Mouse (Mus musculus) C2C12 (cell line): ENCODE measurements around the gene Hmx1. TPM values are rescaled to one million over a fixed set of nuclear protein-coding genes. Genes with fewer than 3 reads are reported as not detected.

Source experiments
- H3K27me3 ChIP-seq: one replicate; pipeline ENCODE4 v1.6.1; 2011; ENCODE audit not compliant: control insufficient read depth, insufficient read depth, insufficient read length
- H3K36me3 ChIP-seq: one replicate; pipeline ENCODE4 v1.6.1; 2011; ENCODE audit not compliant: control insufficient read depth, insufficient read depth
- H3K4me3 ChIP-seq: one replicate; pipeline ENCODE4 v1.5.1; 2011; ENCODE audit warnings: mild to moderate bottlenecking, control low read depth; ENCODE audit not compliant: poor library complexity, insufficient read depth, severe bottlenecking
- H3K79me2 ChIP-seq: one replicate; pipeline ENCODE4 v1.6.1; 2011; ENCODE audit not compliant: control insufficient read depth, insufficient read depth
- H3K79me3 ChIP-seq: one replicate; pipeline ENCODE4 v1.6.1; 2011; ENCODE audit warnings: low read depth, control low read depth
- H3ac ChIP-seq: one replicate; pipeline ENCODE3; 2011; ENCODE audit warnings: low read depth; ENCODE audit not compliant: control insufficient read depth, insufficient read length
- CEBPB ChIP-seq: IDR thresholded peaks from one replicate; pipeline ENCODE4 v1.6.1; 2011; ENCODE audit warnings: low read depth, mild to moderate bottlenecking, control low read depth, moderate library complexity
- CTCF ChIP-seq: IDR thresholded peaks from one replicate; pipeline ENCODE4 v1.5.1; 2011; ENCODE audit not compliant: control insufficient read depth, insufficient read depth, insufficient read length
- FOSL1 ChIP-seq: IDR thresholded peaks from one replicate; pipeline ENCODE4 v1.8.0; 2011; ENCODE audit warnings: mild to moderate bottlenecking, low read length; ENCODE audit not compliant: poor library complexity, insufficient read depth, severe bottlenecking
- MAX ChIP-seq: IDR thresholded peaks from one replicate; pipeline ENCODE4 v1.6.1; 2011; ENCODE audit warnings: mild to moderate bottlenecking, control low read depth
- MYOD1 ChIP-seq: IDR thresholded peaks from one replicate; pipeline ENCODE4 v1.6.1; 2011; ENCODE audit warnings: low read depth; ENCODE audit not compliant: control insufficient read depth, insufficient read length
- MYOG ChIP-seq: IDR thresholded peaks from one replicate; pipeline ENCODE4 v1.6.1; 2011; ENCODE audit not compliant: control insufficient read depth, insufficient read length; ENCODE audit errors: extremely low read depth
- USF1 ChIP-seq: IDR thresholded peaks from one replicate; pipeline ENCODE4 v1.6.1; 2011; ENCODE audit warnings: low read depth, mild to moderate bottlenecking, control low read depth, moderate library complexity
- polyA plus RNA-seq: library from polyadenylated mRNA; unstranded; fragments of >200 nt; fragmentation: generic; extraction: Trizol; gene quantifications from one replicate; pipeline ENCODE4 v1.2.1, GENCODE M21; 2012; ENCODE audit warnings: missing spikeins

Hmx1 gene
- polyA plus RNA-seq, 1 experiment = not detected

- TF ChIP-seq CTCF = no peak
- TF ChIP-seq MYOG = no peak
- TF ChIP-seq MYOD1 = no peak
- TF ChIP-seq MAX = no peak
- TF ChIP-seq FOSL1 = no peak
- no peak for TF ChIP-seq USF1
- no peak for TF ChIP-seq CEBPB
- Histone ChIP-seq H3K79me3 (no peaks in the 10 kb centered on the region), H3K36me3 (no peaks in the 10 kb centered on the region), H3K27me3 (peaks cover 45% of the 10 kb centered on the region), H3K79me2 (no peaks in the 10 kb centered on the region), H3K4me3 (no peak overlapping the region), H3ac (no peak overlapping the region)
Measured at GRCm38 (mm10) chr5:35421622-35422021, 32.7 kb downstream of the Hmx1 start.

GRCm38 (mm10) chr5:35425218-35425617, 36.3 kb downstream of the Hmx1 start:
- Histone ChIP-seq H3K36me3 (no peaks in the 10 kb centered on the region), H3K79me3 (no peaks in the 10 kb centered on the region), H3K4me3 (no peak overlapping the region), H3ac (no peak overlapping the region), H3K79me2 (no peaks in the 10 kb centered on the region), H3K27me3 (peaks cover 58% of the 10 kb centered on the region)
- no peak for TF ChIP-seq FOSL1

- TF ChIP-seq CTCF (no peak), MYOG (no peak), MAX (no peak), MYOD1 (no peak), USF1 (no peak), FOSL1 (no peak), CEBPB (no peak)
- Histone ChIP-seq H3K36me3 (no peaks in the 10 kb centered on the region), H3K4me3 (no peak overlapping the region), H3K79me2 (no peaks in the 10 kb centered on the region), H3ac (no peak overlapping the region), H3K79me3 (no peaks in the 10 kb centered on the region), H3K27me3 (peaks cover 79% of the 10 kb centered on the region)
Measured at GRCm38 (mm10) chr5:35427901-35428300, 39.0 kb downstream of the Hmx1 start.

GRCm38 (mm10) chr5:35428421-35428820, 39.5 kb downstream of the Hmx1 start:
- no peak overlapping the region for H3K4me3 ChIP-seq
- H3ac ChIP-seq = no peak overlapping the region
- no peak for TF ChIP-seq MAX
- no peak for TF ChIP-seq MYOD1
- no peak for TF ChIP-seq CTCF
- TF ChIP-seq USF1 = no peak
- no peak for TF ChIP-seq FOSL1
- TF ChIP-seq MYOG = no peak
- TF ChIP-seq CEBPB = no peak
- H3K27me3 ChIP-seq = peaks cover 81% of the 10 kb centered on the region
- no peaks in the 10 kb centered on the region for H3K79me2 ChIP-seq
- H3K36me3 ChIP-seq = no peaks in the 10 kb centered on the region
- H3K79me3 ChIP-seq = no peaks in the 10 kb centered on the region

GRCm38 (mm10) chr5:35432098-35432497, 43.2 kb downstream of the Hmx1 start:
- no peaks in the 10 kb centered on the region for H3K36me3 ChIP-seq
- TF ChIP-seq USF1 = no peak
- no peak for TF ChIP-seq MYOD1
- no peak for TF ChIP-seq FOSL1
- TF ChIP-seq CEBPB = no peak
- no peak for TF ChIP-seq CTCF
- no peak for TF ChIP-seq MYOG
- no peak for TF ChIP-seq MAX
- H3K27me3 ChIP-seq = peaks cover 53% of the 10 kb centered on the region
- H3K79me3 ChIP-seq = no peaks in the 10 kb centered on the region
- no peaks in the 10 kb centered on the region for H3K79me2 ChIP-seq
- H3K4me3 ChIP-seq = no peak overlapping the region
- H3ac ChIP-seq = no peak overlapping the region

GRCm38 (mm10) chr5:35434038-35434437, 45.1 kb downstream of the Hmx1 start:
- Histone ChIP-seq H3K79me2 (no peaks in the 10 kb centered on the region), H3K4me3 (no peak overlapping the region), H3K79me3 (no peaks in the 10 kb centered on the region), H3K36me3 (no peaks in the 10 kb centered on the region), H3K27me3 (peaks cover 36% of the 10 kb centered on the region), H3ac (no peak overlapping the region)
- TF ChIP-seq CEBPB (no peak), FOSL1 (no peak), MAX (no peak), CTCF (no peak), MYOD1 (no peak), USF1 (no peak), MYOG (no peak)
